Mouse (Mus musculus) adrenal gland, postnatal 14 days (tissue): ENCODE measurements around the gene Zfp704. TPM values are rescaled to one million over a fixed set of nuclear protein-coding genes. Genes with fewer than 3 reads are reported as not detected.

Experiments
- DNase-seq: peaks from one replicate; pipeline ENCODE4 v3.0.0; 2021; ENCODE audit warnings: mixed read lengths
- long read RNA-seq, 2 experiments: library from polyadenylated mRNA; stranded (forward); transcript quantifications; one replicate each; pipeline ENCODE4 v2.0.0; 2021
- total RNA-seq: library from RNA; stranded (reverse); gene quantifications from 2 replicates; pipeline ENCODE4 v1.2.3, GENCODE M21; 2021

Gene Zfp704
- total RNA-seq, result 14.6 and 15.1 TPM in 2 replicates
- long read RNA-seq, experiment 1, full-length matches to known transcripts, result 4 of 8 reads
- long read RNA-seq, experiment 1, partial matches to known transcripts, result 0 of 8 reads
- long read RNA-seq, experiment 1, other reads (novel, unspliced or antisense), result 4 of 8 reads
- long read RNA-seq, experiment 2, full-length matches to known transcripts, result 4 of 6 reads
- long read RNA-seq, experiment 2, partial matches to known transcripts, result 0 of 6 reads
- long read RNA-seq, experiment 2, other reads (novel, unspliced or antisense), result 2 of 6 reads

GRCm38 (mm10) chr3:9609581-9610341 lies at the start of gene Zfp704:
Gene Zfp704, minus strand, starts transcription at chr3:9610085.
- peak; percentile 91 for DNase-seq

GRCm38 (mm10) chr3:9633036-9634005 lies 23.4 kb upstream of the Zfp704 start:
- no peak for DNase-seq

- peak; percentile 39 for DNase-seq
Measured at GRCm38 (mm10) chr3:9629951-9630350, 20.1 kb upstream of the Zfp704 start.

- no peak for DNase-seq
Measured at GRCm38 (mm10) chr3:9628041-9628440, 18.2 kb upstream of the Zfp704 start.

GRCm38 (mm10) chr3:9626149-9626548 lies 16.3 kb upstream of the Zfp704 start:
- no peak for DNase-seq

GRCm38 (mm10) chr3:9620611-9621010 lies 10.7 kb upstream of the Zfp704 start:
- DNase-seq, result no peak

- no peak for DNase-seq
Measured at GRCm38 (mm10) chr3:9619562-9620275, 9.8 kb upstream of the Zfp704 start.

- no peak for DNase-seq
Measured at GRCm38 (mm10) chr3:9617101-9617500, 7.2 kb upstream of the Zfp704 start.

GRCm38 (mm10) chr3:9614676-9615075 lies 4.8 kb upstream of the Zfp704 start:
- DNase-seq, result no peak

- no peak for DNase-seq
Measured at GRCm38 (mm10) chr3:9614011-9614410, 4.1 kb upstream of the Zfp704 start.

- DNase-seq, result no peak
Measured at GRCm38 (mm10) chr3:9611226-9611625, 1.3 kb upstream of the Zfp704 start.

GRCm38 (mm10) chr3:9610426-9610825 lies 541 bp upstream of the Zfp704 start:
- DNase-seq, result no peak

- peak; percentile 69 for DNase-seq
Measured at GRCm38 (mm10) chr3:9608906-9609580, 842 bp downstream of the Zfp704 start.

GRCm38 (mm10) chr3:9608441-9608905 lies 1.4 kb downstream of the Zfp704 start:
- peak; percentile 54 for DNase-seq

GRCm38 (mm10) chr3:9607686-9608085 lies 2.2 kb downstream of the Zfp704 start:
- DNase-seq, result no peak

GRCm38 (mm10) chr3:9605784-9606706 lies 3.8 kb downstream of the Zfp704 start:
- DNase-seq, result no peak

GRCm38 (mm10) chr3:9604941-9605340 lies 4.9 kb downstream of the Zfp704 start:
- DNase-seq, result no peak

- DNase-seq, result no peak
Measured at GRCm38 (mm10) chr3:9603866-9604265, 6.0 kb downstream of the Zfp704 start.

- DNase-seq, result peak; percentile 42
Measured at GRCm38 (mm10) chr3:9600577-9600976, 9.3 kb downstream of the Zfp704 start.
